Mouse (Mus musculus) lung, embryonic 15.5 days (tissue): ENCODE data around the gene Rfxank. TPM values are rescaled to one million over a fixed set of nuclear protein-coding genes. Genes with fewer than 3 reads are reported as not detected.

Experiments
- ATAC-seq: fragments of 200-750 bp; cut with Nextera tagmentation; 2 replicates; pipeline ENCODE4 v1.8.0; 2017; ENCODE audit warnings: moderate number of reproducible peaks, borderline replicate concordance; ENCODE audit not compliant: low FRiP score, low TSS enrichment; ENCODE audit errors: extremely low read depth
- H3K27ac ChIP-seq: fragments of 300-500 bp; sonication (generic); 2 replicates; pipeline ENCODE4 v1.5.1; 2015; ENCODE audit warnings: moderate library complexity, mild to moderate bottlenecking, inconsistent platforms
- H3K27me3 ChIP-seq: fragments of 300-500 bp; sonication (generic); 2 replicates; pipeline ENCODE4 v1.6.1; 2015; ENCODE audit warnings: inconsistent platforms
- H3K36me3 ChIP-seq: fragments of 300-500 bp; sonication (generic); 2 replicates; pipeline ENCODE4 v1.6.1; 2015; ENCODE audit warnings: inconsistent platforms
- H3K4me1 ChIP-seq: fragments of 300-500 bp; sonication (generic); 2 replicates; pipeline ENCODE4 v1.6.1; 2015; ENCODE audit warnings: inconsistent platforms
- H3K4me2 ChIP-seq: fragments of 300-500 bp; sonication (generic); 2 replicates; pipeline ENCODE4 v1.6.1; 2015; ENCODE audit warnings: inconsistent platforms, mild to moderate bottlenecking, moderate library complexity
- H3K4me3 ChIP-seq: fragments of 300-500 bp; sonication (generic); 2 replicates; pipeline ENCODE4 v1.5.1; 2015; ENCODE audit warnings: mild to moderate bottlenecking, inconsistent platforms
- H3K9ac ChIP-seq: fragments of 300-500 bp; sonication (generic); 2 replicates; pipeline ENCODE4 v1.6.1; 2015; ENCODE audit warnings: inconsistent platforms
- H3K9me3 ChIP-seq: fragments of 300-500 bp; sonication (generic); 2 replicates; pipeline ENCODE4 v1.6.1; 2016; ENCODE audit warnings: inconsistent platforms
- whole genome bisulfite sequencing: fragments of 180-500 bp; shearing (Covaris S2); methylation state at CpG from one replicate; pipeline ENCODE4 v1.1.7; 2015; 5-methylcytosine and 5-hydroxymethylcytosine counted together
- polyA plus RNA-seq: library from polyadenylated mRNA; unstranded; fragments of >200 nt; fragmentation: Nextera tagmentation; extraction: Ambion mirVana; gene quantifications from 2 replicates; pipeline ENCODE4 v1.2.1, GENCODE M21; 2015

Rfxank gene
- polyA plus RNA-seq, 1 experiment from 2014 or later, result 20.3 TPM

DNA sequence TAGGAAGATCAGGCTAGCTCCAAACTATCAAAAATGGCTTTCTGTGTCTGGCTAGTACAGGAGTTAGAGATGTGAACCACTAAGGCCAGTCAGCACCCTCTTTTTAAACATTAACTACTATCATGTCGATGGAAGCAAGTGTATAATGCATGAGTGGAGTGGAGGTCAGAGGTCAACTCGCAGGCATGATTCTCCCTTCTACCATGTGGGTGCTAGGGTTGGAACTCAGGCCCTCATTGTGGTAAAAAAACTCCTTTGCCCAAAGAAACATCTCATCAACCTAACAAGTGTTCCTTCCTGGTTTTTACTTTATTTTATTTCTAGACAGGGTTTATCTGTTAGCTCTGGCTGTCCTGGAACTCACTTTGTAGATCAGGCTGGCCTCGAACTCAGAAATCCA, 31.8 kb upstream of the Rfxank start:
- H3K36me3 ChIP-seq, result no peaks in the 10 kb centered on the region
- no peak overlapping the region for H3K4me2 ChIP-seq
- no peaks in the 10 kb centered on the region for H3K9me3 ChIP-seq
- H3K9ac ChIP-seq, result no peak overlapping the region
- H3K4me3 ChIP-seq, result no peak overlapping the region
- peaks cover 22% of the 10 kb centered on the region for H3K4me1 ChIP-seq
- no peak overlapping the region for H3K27ac ChIP-seq
- WGBS, result 68% methylated on average over 3 of the region's 3 CpGs
- peaks cover 7% of the 10 kb centered on the region; the same call in 1 of the 2 replicates for H3K27me3 ChIP-seq
- ATAC-seq, result no peak

GRCm38 (mm10) chr8:70170116-70170515, 31.2 kb upstream of the Rfxank start:
- 66% methylated on average over 3 of the region's 3 CpGs for WGBS
- Histone ChIP-seq H3K4me3 (no peak overlapping the region), H3K4me2 (no peak overlapping the region), H3K9ac (no peak overlapping the region), H3K9me3 (no peaks in the 10 kb centered on the region), H3K36me3 (no peaks in the 10 kb centered on the region), H3K27ac (no peak overlapping the region), H3K4me1 (peaks cover 22% of the 10 kb centered on the region), H3K27me3 (peaks cover 14% of the 10 kb centered on the region)
- no peak for ATAC-seq

DNA sequence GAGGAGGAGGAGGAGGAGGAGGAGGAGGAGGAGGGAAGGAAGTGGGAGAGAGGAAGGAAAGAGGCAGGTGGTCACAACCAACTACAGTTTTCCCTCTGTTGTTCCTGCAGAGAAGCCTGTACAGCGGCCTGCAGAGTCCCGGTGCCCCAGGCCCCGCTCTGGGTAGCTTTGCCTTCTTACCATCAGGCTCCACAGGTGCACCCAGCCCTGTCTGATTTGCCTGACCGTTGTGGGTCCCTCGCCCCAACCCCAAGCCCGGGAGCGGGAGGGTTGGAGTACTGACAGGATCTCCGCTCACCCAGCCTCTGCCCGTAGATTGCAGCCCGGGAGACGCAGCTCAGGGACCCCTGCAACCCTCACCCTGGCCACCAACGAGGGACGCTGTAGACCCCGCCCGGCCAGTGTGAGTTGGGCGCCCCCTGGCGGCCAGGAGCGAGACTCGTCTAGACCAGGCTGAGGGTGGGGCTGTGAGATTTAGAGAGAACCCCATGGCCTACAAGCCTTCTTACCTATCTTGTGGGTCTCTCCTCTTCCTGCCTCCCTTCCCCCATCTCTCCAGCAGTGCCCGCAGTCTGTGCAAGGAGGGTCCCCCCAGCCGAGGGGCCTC, 27.7 kb upstream of the Rfxank start:
- WGBS, result under 1% methylated on average over 21 of the region's 21 CpGs
- ATAC-seq, result peak; percentile 80
- Histone ChIP-seq H3K9me3 (no peaks in the 10 kb centered on the region), H3K4me1 (peaks cover 6% of the 10 kb centered on the region), H3K4me3 (0 out of 2 replicates have a peak overlapping the region, but pooled peaks have one; percentile 18), H3K27ac (no peak overlapping the region), H3K36me3 (no peaks in the 10 kb centered on the region), H3K4me2 (peak overlapping the region; percentile 50), H3K9ac (0 out of 2 replicates have a peak overlapping the region, but pooled peaks have one; percentile 17), H3K27me3 (peaks cover 22% of the 10 kb centered on the region)

DNA sequence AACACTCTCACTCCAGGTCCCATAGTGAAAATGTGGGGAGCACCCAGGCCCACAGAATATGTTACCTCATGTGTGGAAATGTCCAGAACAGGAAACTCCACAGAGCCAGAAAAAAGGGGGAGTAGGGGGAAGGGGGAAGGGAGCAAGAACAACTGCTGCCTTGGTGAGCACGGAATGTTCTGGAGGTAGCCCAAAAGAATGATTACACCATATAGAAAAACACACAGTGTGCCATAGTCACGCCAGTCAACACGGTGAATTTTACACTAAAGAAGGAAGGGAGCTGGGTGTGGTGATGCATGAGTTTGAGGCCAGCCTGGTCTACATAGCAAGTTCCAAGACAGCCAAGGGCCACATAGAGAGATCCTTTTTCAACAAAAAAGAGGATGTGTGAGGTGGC, 24.4 kb upstream of the Rfxank start:
- WGBS, result 78% methylated on average over 3 of the region's 3 CpGs
- Histone ChIP-seq H3K4me2 (no peak overlapping the region), H3K27ac (no peak overlapping the region), H3K9ac (no peak overlapping the region), H3K4me1 (peaks cover 11% of the 10 kb centered on the region), H3K9me3 (no peaks in the 10 kb centered on the region), H3K4me3 (no peak overlapping the region), H3K27me3 (peaks cover 32% of the 10 kb centered on the region), H3K36me3 (no peaks in the 10 kb centered on the region)
- ATAC-seq, result no peak

GRCm38 (mm10) chr8:70160015-70160414, 21.1 kb upstream of the Rfxank start:
- WGBS, result 51% methylated on average over 13 of the region's 13 CpGs
- Histone ChIP-seq H3K4me2 (no peak overlapping the region), H3K4me3 (no peak overlapping the region), H3K9ac (no peak overlapping the region), H3K4me1 (peaks cover 10% of the 10 kb centered on the region; the same call in 1 of the 2 replicates), H3K36me3 (no peaks in the 10 kb centered on the region), H3K9me3 (no peaks in the 10 kb centered on the region), H3K27me3 (peaks cover 17% of the 10 kb centered on the region; the same call in 1 of the 2 replicates), H3K27ac (no peak overlapping the region)
- ATAC-seq, result no peak

DNA sequence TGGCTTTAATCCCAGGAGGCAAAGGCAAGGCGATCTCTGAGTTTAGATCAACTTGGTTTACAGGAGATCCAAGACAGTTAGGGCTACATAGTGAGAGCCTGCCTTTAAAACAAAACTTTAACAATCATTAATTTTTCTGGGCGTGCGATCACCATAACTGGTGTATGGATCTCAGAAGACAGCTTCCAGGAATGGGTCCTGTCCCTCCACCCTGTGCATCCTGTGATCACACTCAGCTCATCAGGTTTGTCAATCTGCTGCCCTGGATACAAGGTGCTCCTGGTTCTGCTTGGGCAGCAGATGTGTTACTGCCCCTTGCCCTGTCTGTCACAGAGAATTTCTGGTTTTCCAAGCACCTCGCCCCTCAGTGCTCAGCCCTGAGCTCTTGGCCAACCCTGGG, 20.3 kb upstream of the Rfxank start:
- Histone ChIP-seq H3K27ac (no peak overlapping the region), H3K4me3 (no peak overlapping the region), H3K9ac (no peak overlapping the region), H3K9me3 (no peaks in the 10 kb centered on the region), H3K4me2 (no peak overlapping the region), H3K36me3 (no peaks in the 10 kb centered on the region), H3K4me1 (peaks cover 10% of the 10 kb centered on the region; the same call in 1 of the 2 replicates), H3K27me3 (peaks cover 12% of the 10 kb centered on the region; the same call in 1 of the 2 replicates)
- no peak for ATAC-seq
- WGBS, result 85% methylated on average over 4 of the region's 4 CpGs

GRCm38 (mm10) chr8:70158069-70158853, 19.3 kb upstream of the Rfxank start:
- Histone ChIP-seq H3K27ac (no peak overlapping the region), H3K9me3 (no peaks in the 10 kb centered on the region), H3K4me1 (peaks cover 10% of the 10 kb centered on the region; the same call in 1 of the 2 replicates), H3K36me3 (no peaks in the 10 kb centered on the region), H3K4me2 (peak overlapping the region; percentile 94), H3K27me3 (peaks cover 10% of the 10 kb centered on the region; the same call in 1 of the 2 replicates), H3K4me3 (peak overlapping the region; percentile 51), H3K9ac (peak overlapping the region; percentile 34; the same call in 1 of the 2 replicates)
- ATAC-seq, result peak; percentile 89
- 9% methylated on average over 36 of the region's 40 CpGs for WGBS

DNA sequence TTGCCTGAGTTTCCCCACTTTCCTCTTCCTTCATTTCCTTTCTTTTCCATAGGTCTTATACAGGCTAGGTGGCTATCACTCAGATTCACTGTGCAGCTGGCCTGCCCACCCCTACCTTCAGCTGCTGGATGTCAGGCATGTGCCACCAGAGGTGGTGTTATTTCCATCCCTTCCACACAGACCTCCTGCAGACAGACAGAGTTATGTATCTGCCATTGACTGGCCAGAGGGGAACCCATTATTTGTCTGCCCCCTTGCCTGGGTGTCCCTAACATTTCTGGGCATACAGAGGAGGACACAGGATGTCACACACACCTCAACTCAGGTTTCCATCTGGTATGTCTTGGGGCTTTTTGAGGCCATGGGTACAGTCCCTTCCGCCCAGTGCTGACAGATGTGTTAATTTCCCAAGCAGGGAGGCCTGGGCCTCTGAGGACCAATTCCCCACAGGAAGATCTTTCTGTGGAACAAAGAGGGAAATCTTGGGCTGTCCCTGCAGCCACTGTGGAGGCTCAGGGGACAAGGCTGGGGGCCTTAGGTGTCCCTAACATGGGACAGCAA, 18.4 kb upstream of the Rfxank start:
- Histone ChIP-seq H3K9ac (no peak overlapping the region), H3K9me3 (no peaks in the 10 kb centered on the region), H3K4me1 (peaks cover 14% of the 10 kb centered on the region; the same call in 1 of the 2 replicates), H3K27ac (no peak overlapping the region), H3K27me3 (peaks cover 10% of the 10 kb centered on the region), H3K36me3 (no peaks in the 10 kb centered on the region), H3K4me3 (no peak overlapping the region), H3K4me2 (no peak overlapping the region)
- ATAC-seq, result no peak
- WGBS, result 89% methylated on average over 1 of the region's 1 CpGs

DNA sequence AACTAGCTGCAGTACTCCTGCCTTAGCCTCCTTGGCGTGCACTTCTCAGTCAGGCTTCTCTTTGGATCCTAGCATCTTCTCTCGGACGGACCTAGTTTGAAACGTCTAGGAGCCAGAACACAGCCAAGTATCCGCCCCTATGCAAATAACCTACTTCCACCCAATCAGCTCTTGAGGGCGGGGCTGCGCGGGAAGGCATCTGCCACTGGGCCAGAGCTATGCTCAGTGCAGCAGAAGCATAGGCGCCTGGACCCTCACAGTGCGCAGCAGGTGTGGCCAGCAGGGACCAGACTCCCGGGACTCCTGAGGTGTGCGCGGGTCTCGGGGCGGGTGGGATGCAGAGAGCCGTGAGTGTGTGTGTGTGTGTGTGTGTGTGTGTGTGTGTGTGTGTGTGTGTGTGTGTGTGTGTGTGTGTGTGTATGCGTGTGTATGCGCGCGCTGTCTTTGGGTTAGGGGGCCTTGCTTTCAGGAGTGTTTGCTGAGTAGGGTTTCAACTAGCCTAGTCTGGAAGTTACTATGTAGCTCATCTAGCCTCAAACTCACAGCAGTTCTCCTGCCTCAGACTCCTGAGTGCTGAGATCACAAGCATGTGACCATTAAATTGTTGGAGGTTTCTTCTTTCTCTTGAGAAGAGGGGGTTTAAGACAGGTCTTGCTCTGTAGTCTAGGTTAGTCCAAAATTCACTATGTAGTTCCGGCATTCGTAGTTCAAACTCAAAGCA, 13.7 kb upstream of the Rfxank start:
- Histone ChIP-seq H3K4me1 (peaks cover 5% of the 10 kb centered on the region; the same call in 1 of the 2 replicates), H3K4me3 (no peak overlapping the region), H3K9me3 (no peaks in the 10 kb centered on the region), H3K27me3 (peaks cover 4% of the 10 kb centered on the region; the same call in 1 of the 2 replicates), H3K9ac (no peak overlapping the region), H3K4me2 (peak overlapping the region; percentile 34), H3K27ac (no peak overlapping the region), H3K36me3 (no peaks in the 10 kb centered on the region)
- peak; percentile 94 for ATAC-seq
- 11% methylated on average over 21 of the region's 22 CpGs for WGBS

DNA sequence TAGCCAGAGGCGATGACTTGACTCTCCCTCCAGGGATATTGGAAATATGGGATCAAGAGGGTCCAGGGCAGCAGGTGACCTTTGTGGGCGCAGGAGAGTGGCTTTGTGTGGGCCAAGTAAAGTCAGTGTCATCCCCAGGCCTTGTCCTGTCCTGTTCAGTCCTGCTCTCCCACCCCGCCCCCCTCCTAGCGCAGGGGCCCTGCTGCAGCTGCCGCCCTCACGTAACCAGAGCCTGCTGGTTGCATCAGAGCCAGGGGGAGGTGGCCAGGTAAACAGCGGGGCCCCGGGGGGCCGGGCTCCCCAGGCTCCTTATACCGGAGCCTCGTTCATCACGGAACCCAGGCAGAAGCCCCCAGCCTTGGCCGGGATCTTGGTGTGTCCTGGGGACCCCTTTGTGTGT, 11.2 kb upstream of the Rfxank start:
- H3K4me1 ChIP-seq, result peaks cover 5% of the 10 kb centered on the region; the same call in 1 of the 2 replicates
- H3K9me3 ChIP-seq, result no peaks in the 10 kb centered on the region
- H3K4me2 ChIP-seq, result no peak overlapping the region
- no peak overlapping the region for H3K27ac ChIP-seq
- peaks cover 4% of the 10 kb centered on the region; the same call in 1 of the 2 replicates for H3K27me3 ChIP-seq
- 13% methylated on average over 13 of the region's 13 CpGs for WGBS
- H3K36me3 ChIP-seq, result peaks cover 17% of the 10 kb centered on the region
- H3K4me3 ChIP-seq, result no peak overlapping the region
- H3K9ac ChIP-seq, result no peak overlapping the region
- no peak for ATAC-seq
